Mouse (Mus musculus) stomach, postnatal 0 days (tissue): ENCODE data around the gene Rtkn. TPM values are rescaled to one million over a fixed set of nuclear protein-coding genes. Genes with fewer than 3 reads are reported as not detected.

Experiments
- ATAC-seq: fragments of 200-750 bp; cut with Nextera tagmentation; 2 replicates; pipeline ENCODE4 v1.8.0; 2017; ENCODE audit not compliant: low FRiP score, low TSS enrichment
- DNase-seq: peaks from one replicate; pipeline ENCODE4 v3.0.0-alpha.2; 2016; ENCODE audit warnings: low spot score
- H3K27ac ChIP-seq: fragments of 300-500 bp; sonication (generic); replicated peaks from 2 replicates; pipeline ENCODE4 v1.5.1; 2014; ENCODE audit warnings: mild to moderate bottlenecking, control low read depth
- H3K27me3 ChIP-seq: fragments of 300-500 bp; sonication (generic); 2 replicates; pipeline ENCODE4 v1.6.1; 2014; ENCODE audit warnings: low read length; ENCODE audit not compliant: control insufficient read depth, insufficient read depth
- H3K36me3 ChIP-seq: fragments of 300-500 bp; sonication (generic); 2 replicates; pipeline ENCODE4 v1.6.1; 2014; ENCODE audit warnings: low read length, mixed read lengths; ENCODE audit not compliant: control insufficient read depth, insufficient read depth
- H3K4me1 ChIP-seq: fragments of 300-500 bp; sonication (generic); replicated peaks from 2 replicates; pipeline ENCODE4 v1.6.1; 2014; ENCODE audit warnings: antibody characterized with exemption; ENCODE audit not compliant: control insufficient read depth, insufficient read depth
- H3K4me2 ChIP-seq: fragments of 300-500 bp; sonication (generic); replicated peaks from 2 replicates; pipeline ENCODE4 v1.6.1; 2014; ENCODE audit warnings: low read depth, mild to moderate bottlenecking, control low read depth, moderate library complexity
- H3K4me3 ChIP-seq: fragments of 300-500 bp; sonication (generic); 2 replicates; pipeline ENCODE4 v1.5.1; 2014; ENCODE audit warnings: low read depth, low read length, control low read depth
- H3K9ac ChIP-seq: fragments of 300-500 bp; sonication (generic); 2 replicates; pipeline ENCODE4 v1.6.1; 2014; ENCODE audit warnings: mild to moderate bottlenecking, low read length, control low read depth, mixed read lengths
- H3K9me3 ChIP-seq: fragments of 300-500 bp; sonication (generic); 2 replicates; pipeline ENCODE4 v1.6.1; 2016; ENCODE audit warnings: low read length; ENCODE audit not compliant: control insufficient read depth
- CTCF ChIP-seq: IDR thresholded peaks from 2 replicates; pipeline ENCODE4 v1.5.1; 2016; ENCODE audit warnings: antibody characterized with exemption, low read depth, mild to moderate bottlenecking, moderate library complexity
- EP300 ChIP-seq: optimal IDR thresholded peaks from 2 replicates; pipeline ENCODE3; 2016; ENCODE audit warnings: antibody characterized with exemption
- whole genome bisulfite sequencing: fragments of 180-500 bp; shearing (Covaris S2); extraction: QIAGEN DNeasy Blood & Tissue Kit; methylation state at CpG from one replicate; pipeline ENCODE4 v1.1.7; 2014; 5-methylcytosine and 5-hydroxymethylcytosine counted together
- polyA plus RNA-seq: library from polyadenylated mRNA; unstranded; fragments of >200 nt; fragmentation: Nextera tagmentation; extraction: Ambion mirVana; gene quantifications from 2 replicates; pipeline ENCODE4 v1.2.1, GENCODE M21; 2015

The Rtkn gene
- polyA plus RNA-seq, 1 experiment from 2014 or later, result 18.5 TPM

DNA sequence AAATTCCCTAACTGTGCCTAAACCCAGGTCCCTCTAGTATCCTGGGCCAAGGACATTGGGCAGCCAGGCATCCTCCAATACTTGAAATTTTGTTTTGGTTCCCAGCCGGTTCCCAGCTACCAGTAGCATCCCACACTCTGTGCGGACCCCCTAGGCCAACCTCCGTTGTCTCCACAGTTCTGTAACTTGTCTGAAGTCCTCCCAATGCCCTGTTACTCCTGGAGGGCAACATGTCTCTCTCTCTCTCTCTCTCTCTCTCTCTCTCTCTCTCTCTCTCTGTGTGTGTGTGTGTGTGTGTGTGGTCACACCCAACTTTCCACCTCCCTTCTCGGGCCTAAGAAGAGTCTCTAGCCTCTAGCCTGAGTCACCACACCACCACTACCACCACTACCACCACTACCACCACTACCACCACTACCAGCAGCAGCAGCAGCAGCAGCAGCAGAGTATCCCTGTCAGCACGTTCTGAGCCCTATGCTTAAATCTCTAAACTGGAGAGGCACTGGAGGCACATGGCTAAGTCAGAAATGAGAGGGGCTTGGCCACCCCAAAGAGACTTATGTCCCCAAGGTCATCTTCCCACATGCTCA is 1.1 kb downstream of the Rtkn start:
- Histone ChIP-seq H3K4me3 (peak overlapping the region; percentile 57), H3K9ac (peak overlapping the region; percentile 89), H3K4me1 (peaks cover 2% of the 10 kb centered on the region), H3K4me2 (peak overlapping the region; percentile 89), H3K36me3 (no peaks in the 10 kb centered on the region), H3K27me3 (no peaks in the 10 kb centered on the region), H3K9me3 (no peaks in the 10 kb centered on the region), H3K27ac (peak overlapping the region; percentile 99)
- 23% methylated on average over 5 of the region's 5 CpGs for WGBS
- DNase-seq, result peak; percentile 37
- ATAC-seq, result peak; percentile 26; the same call in 1 of the 2 replicates
- TF ChIP-seq EP300 (no peak), CTCF (no peak)

DNA sequence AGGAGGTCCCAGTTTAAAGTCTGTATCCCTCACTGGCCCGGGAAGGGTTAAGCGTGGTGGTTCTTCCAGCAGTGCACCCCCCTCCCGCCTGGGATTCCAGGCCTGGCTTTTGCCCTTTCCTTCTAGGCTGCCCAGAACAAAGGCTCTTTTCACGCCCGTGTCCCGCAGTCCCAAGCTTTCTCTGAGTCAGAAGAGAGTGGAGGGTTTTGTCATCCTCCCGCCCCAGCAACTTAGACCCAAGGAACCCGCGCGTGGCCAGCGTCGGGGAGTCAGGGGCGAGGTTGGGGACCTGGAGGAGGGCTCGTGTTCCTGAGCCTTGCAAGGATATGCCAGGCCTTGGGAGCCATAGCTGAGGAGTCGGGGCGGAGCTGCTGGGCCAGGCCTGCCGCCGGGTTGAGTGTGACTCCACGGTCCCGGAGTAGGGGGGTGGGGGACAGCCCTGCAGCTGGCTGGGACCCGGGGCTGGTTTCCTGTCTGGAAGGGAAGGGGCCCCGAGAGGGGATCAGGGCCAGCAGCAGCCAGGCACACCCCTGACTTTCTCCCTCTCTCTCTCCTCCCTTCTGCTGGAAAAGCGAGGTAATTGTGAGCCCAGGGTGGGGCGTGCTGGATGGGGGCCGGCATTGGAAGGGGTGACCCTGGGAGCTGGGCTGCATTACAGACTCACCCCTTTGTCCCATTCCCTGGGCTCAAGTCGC is 1.8 kb downstream of the Rtkn start:
- Histone ChIP-seq H3K4me2 (peak overlapping the region; percentile 89), H3K9ac (peak overlapping the region; percentile 89), H3K9me3 (no peaks in the 10 kb centered on the region), H3K4me3 (peak overlapping the region; percentile 57), H3K4me1 (peaks cover 2% of the 10 kb centered on the region), H3K27me3 (no peaks in the 10 kb centered on the region), H3K36me3 (no peaks in the 10 kb centered on the region), H3K27ac (peak overlapping the region; percentile 99)
- under 1% methylated on average over 23 of the region's 26 CpGs for WGBS
- TF ChIP-seq CTCF (no peak), EP300 (no peak)
- peak; percentile 76 for ATAC-seq
- DNase-seq, result peak; percentile 86

DNA sequence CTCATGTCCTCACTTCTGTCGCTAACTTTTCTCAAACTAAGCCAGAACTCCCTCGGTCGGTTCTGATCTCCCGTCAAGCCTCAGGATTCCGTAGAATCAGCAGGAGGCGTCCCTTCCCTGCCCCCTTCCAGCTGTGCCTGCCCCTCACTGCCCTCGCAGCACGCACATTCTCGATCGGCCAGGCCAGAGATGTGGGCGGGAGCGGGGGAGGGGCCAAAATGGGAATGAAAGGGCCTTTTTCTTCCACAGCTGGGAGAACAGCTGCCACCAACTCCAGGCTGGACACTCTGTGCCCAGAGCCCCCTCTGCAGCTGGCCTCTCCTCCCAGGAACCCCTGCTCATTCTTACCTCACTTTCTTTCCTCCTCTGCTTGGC is 2.3 kb downstream of the Rtkn start:
- peak; percentile 92 for DNase-seq
- no peaks in the 10 kb centered on the region for H3K36me3 ChIP-seq
- peak; percentile 23 for TF ChIP-seq CTCF
- TF ChIP-seq EP300, result no peak
- H3K9ac ChIP-seq, result peak overlapping the region; percentile 89
- H3K27me3 ChIP-seq, result no peaks in the 10 kb centered on the region
- H3K4me3 ChIP-seq, result peak overlapping the region; percentile 57
- H3K27ac ChIP-seq, result peak overlapping the region; percentile 99
- peak; percentile 73 for ATAC-seq
- H3K4me2 ChIP-seq, result peak overlapping the region; percentile 89
- 0% methylated on average over 12 of the region's 12 CpGs for WGBS
- no peaks in the 10 kb centered on the region for H3K9me3 ChIP-seq
- H3K4me1 ChIP-seq, result peaks cover 6% of the 10 kb centered on the region

DNA sequence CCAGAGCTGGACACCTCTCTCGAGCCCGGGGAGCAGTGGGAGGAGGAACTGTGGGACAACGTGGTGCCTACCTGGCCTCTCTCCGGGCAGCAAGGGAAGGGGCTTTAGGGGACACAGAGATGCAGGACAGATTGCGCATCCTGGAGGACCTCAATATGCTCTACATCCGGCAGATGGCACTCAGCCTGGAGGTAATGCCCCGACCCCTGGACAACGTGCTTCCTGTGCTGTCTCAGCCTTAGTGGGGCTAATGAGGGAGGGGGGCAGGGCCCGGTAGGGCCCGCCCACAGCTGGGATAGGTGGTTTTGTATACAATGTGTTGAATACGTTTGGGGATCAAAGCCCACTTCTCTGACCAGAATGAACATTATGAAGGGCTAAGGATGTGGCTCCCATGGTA is 2.8 kb downstream of the Rtkn start:
- peak overlapping the region; percentile 89 for H3K4me2 ChIP-seq
- peak overlapping the region; percentile 57 for H3K4me3 ChIP-seq
- WGBS, result 7% methylated on average over 11 of the region's 11 CpGs
- H3K4me1 ChIP-seq, result peaks cover 6% of the 10 kb centered on the region
- H3K36me3 ChIP-seq, result no peaks in the 10 kb centered on the region
- no peaks in the 10 kb centered on the region for H3K27me3 ChIP-seq
- ATAC-seq (peak; percentile 10; the same call in 1 of the 2 replicates), DNase-seq (no peak)
- no peaks in the 10 kb centered on the region for H3K9me3 ChIP-seq
- TF ChIP-seq CTCF (peak; percentile 41), EP300 (no peak)
- H3K27ac ChIP-seq, result peak overlapping the region; percentile 99
- H3K9ac ChIP-seq, result peak overlapping the region; percentile 89

DNA sequence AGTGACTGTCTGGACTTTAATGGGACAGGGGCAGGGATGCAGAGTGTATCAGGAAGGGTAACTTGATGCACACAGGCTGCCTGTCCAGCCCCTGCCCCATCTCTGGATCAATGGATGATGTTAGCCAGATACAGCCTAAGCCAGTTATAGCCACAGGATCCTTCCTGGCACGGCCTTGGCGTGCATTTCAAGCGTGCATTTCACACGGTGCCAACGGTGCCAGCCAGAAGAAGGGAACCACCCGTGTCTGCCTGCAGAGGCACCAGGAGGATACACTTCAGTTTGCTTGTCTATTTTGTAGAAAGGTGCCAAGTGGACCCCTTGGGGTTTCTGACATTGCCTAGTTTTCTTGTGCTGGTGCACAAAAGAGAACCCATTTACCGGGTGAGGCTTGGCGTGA is 4.8 kb downstream of the Rtkn start:
- Histone ChIP-seq H3K27me3 (no peaks in the 10 kb centered on the region), H3K9me3 (no peaks in the 10 kb centered on the region), H3K4me1 (peaks cover 6% of the 10 kb centered on the region), H3K36me3 (no peaks in the 10 kb centered on the region), H3K4me2 (no peak overlapping the region), H3K4me3 (no peak overlapping the region), H3K27ac (no peak overlapping the region), H3K9ac (no peak overlapping the region)
- TF ChIP-seq CTCF, result no peak
- no peak for TF ChIP-seq EP300
- ATAC-seq (no peak), DNase-seq (no peak)
- 89% methylated on average over 8 of the region's 8 CpGs for WGBS

DNA sequence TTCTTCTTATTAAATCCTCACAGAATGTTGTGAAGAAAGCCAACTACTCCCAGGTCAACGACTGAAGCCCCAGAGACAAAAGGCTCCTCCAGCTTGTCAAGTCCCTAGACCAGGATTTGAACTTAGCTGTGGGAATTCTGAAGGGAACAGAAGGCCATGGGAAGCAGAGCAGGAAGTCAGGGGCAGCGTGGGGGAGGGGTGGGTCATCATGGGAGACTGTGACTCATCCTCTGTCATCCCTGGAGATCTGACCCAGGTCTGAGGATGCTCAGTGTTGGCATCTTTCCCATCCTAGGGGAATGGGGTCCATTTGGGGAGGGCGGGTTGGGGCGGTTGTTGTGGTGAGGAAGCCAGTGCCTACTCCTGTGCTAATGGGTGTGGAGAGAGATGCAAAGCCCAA is 6.4 kb downstream of the Rtkn start:
- DNase-seq, result no peak
- Histone ChIP-seq H3K27ac (peak overlapping the region; percentile 79), H3K9ac (no peak overlapping the region), H3K4me3 (no peak overlapping the region; the same call in 1 of the 2 replicates), H3K27me3 (no peaks in the 10 kb centered on the region), H3K9me3 (no peaks in the 10 kb centered on the region), H3K4me2 (peak overlapping the region; percentile 58), H3K36me3 (peaks cover 3% of the 10 kb centered on the region; the same call in 1 of the 2 replicates), H3K4me1 (peaks cover 6% of the 10 kb centered on the region)
- no peak for ATAC-seq
- WGBS, result 36% methylated on average over 4 of the region's 4 CpGs
- TF ChIP-seq CTCF, result no peak
- TF ChIP-seq EP300, result no peak
